Mouse (Mus musculus): Measurements from ENCODE around the gene Gm6657.

DNA sequence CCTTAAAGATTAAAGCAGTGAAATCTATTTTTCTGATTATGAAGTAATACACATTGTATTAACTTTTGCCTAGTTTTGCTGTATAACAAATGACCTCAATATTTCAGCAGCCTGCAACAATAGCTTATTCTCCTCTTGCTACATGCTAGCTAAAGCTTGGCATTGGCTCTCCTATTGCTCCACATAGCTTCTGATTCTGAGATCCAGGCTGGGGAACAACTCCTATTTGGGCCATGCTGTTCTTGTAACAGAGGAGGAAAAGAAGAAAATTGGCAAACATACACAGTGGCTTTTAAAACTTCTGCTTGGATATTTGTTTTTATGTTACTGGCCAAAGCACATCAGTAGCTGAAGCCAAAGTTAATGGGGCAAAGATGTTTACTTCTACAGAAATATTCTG lies 55.1 kb downstream of the Gm6657 start:
- no peak for TF ChIP-seq CTCF (IDR thresholded peaks at IDR 0.05; ENCODE audit: insufficient read depth, low read depth, low read length)
- TF ChIP-seq POLR2A (IDR thresholded peaks at IDR 0.05; ENCODE audit: insufficient read depth, low read depth, low read length) = no peak

Measured in olfactory bulb, adult 2 months (tissue).